Mouse (Mus musculus) olfactory bulb, adult 2 months (tissue): Measurements from ENCODE around the gene Megf11.

ENCODE experiments used
- CTCF ChIP-seq: fragments of 200-500 bp; IDR thresholded peaks from 2 replicates; pipeline ENCODE4 v1.5.1; 2012; ENCODE audit warnings: low read depth, mild to moderate bottlenecking, low read length, moderate library complexity; ENCODE audit not compliant: insufficient read depth
- POLR2A ChIP-seq: fragments of 200-500 bp; IDR thresholded peaks from 2 replicates; pipeline ENCODE4 v1.6.1; 2012; ENCODE audit warnings: mild to moderate bottlenecking, low read depth, low read length, moderate library complexity; ENCODE audit not compliant: insufficient read depth

GRCm38 (mm10) chr9:64528595-64528994, 143.2 kb downstream of the Megf11 start:
- TF ChIP-seq CTCF, result no peak
- no peak for TF ChIP-seq POLR2A
